Mouse (Mus musculus) MEL (cell line): Measurements from ENCODE around the gene Scfd1. TPM values are rescaled to one million over a fixed set of nuclear protein-coding genes. Genes with fewer than 3 reads are reported as not detected.

ENCODE experiments used
- DNase-seq: peaks from one replicate; pipeline ENCODE4 v3.0.0; 2011; ENCODE audit warnings: low read depth, low spot score
- H3K27ac ChIP-seq: 2 replicates; pipeline ENCODE4 v1.5.1; 2012; ENCODE audit warnings: low read depth, mild to moderate bottlenecking, control low read depth, low read length, moderate library complexity; ENCODE audit not compliant: control insufficient read depth
- H3K27me3 ChIP-seq, 2 experiments: fragments of 150-350 bp in 1 of 2; sonication (generic) in 1 of 2; 2 replicates each; pipeline ENCODE4 v1.6.1; 2012; ENCODE audit warnings: low read length in 2 of 2, mild to moderate bottlenecking in 2 of 2, improper control_type of control experiment in 1 of 2, moderate library complexity in 1 of 2; ENCODE audit not compliant: insufficient read depth in 2 of 2, control insufficient read depth in 1 of 2
- H3K36me3 ChIP-seq, 2 experiments: 2 replicates each; pipeline ENCODE4 v1.6.1; 2012 to 2014; ENCODE audit warnings: low read length in 2 of 2, improper control_type of control experiment in 1 of 2, inconsistent platforms in 1 of 2, mild to moderate bottlenecking in 1 of 2; ENCODE audit not compliant: insufficient read depth in 2 of 2, control insufficient read depth in 1 of 2
- H3K4me1 ChIP-seq, 2 experiments: fragments of 150-350 bp in 1 of 2; sonication (generic) in 1 of 2; 2 replicates each; pipeline ENCODE4 v1.6.1; 2012; ENCODE audit warnings: low read length in 2 of 2, improper control_type of control experiment in 1 of 2, mild to moderate bottlenecking in 1 of 2; ENCODE audit not compliant: insufficient read depth in 2 of 2, control insufficient read depth in 1 of 2
- H3K4me3 ChIP-seq, 2 experiments: fragments of 150-350 bp in 1 of 2; sonication (generic) in 1 of 2; 2 replicates each; pipeline ENCODE4 v1.5.1; 2012; ENCODE audit warnings: low read depth in 2 of 2, low read length in 2 of 2, mild to moderate bottlenecking in 2 of 2, moderate library complexity in 2 of 2, control low read depth in 1 of 2, improper control_type of control experiment in 1 of 2; ENCODE audit not compliant: control insufficient read depth in 1 of 2, insufficient read depth in 1 of 2
- H3K79me2 ChIP-seq: 2 replicates; pipeline ENCODE4 v1.6.1; 2012; ENCODE audit warnings: mild to moderate bottlenecking, low read length, moderate library complexity; ENCODE audit not compliant: control insufficient read depth, poor library complexity, insufficient read depth
- H3K9ac ChIP-seq: 2 replicates; pipeline ENCODE4 v1.6.1; 2012; ENCODE audit warnings: low read depth, mild to moderate bottlenecking, control low read depth, low read length, moderate library complexity; ENCODE audit not compliant: control insufficient read depth, poor library complexity, severe bottlenecking
- H3K9me3 ChIP-seq: fragments of 150-350 bp; sonication (generic); replicated peaks from 2 replicates; pipeline ENCODE4 v1.6.1; 2012; ENCODE audit warnings: mild to moderate bottlenecking, low read length, improper control_type of control experiment, moderate library complexity; ENCODE audit not compliant: insufficient read depth
- BHLHE40 ChIP-seq: IDR thresholded peaks from 2 replicates; pipeline ENCODE4 v1.6.1; 2012; ENCODE audit warnings: low read depth, mild to moderate bottlenecking, inconsistent platforms, low read length, improper control_type of control experiment, borderline replicate concordance
- HCFC1 ChIP-seq: IDR thresholded peaks from 2 replicates; pipeline ENCODE4 v1.6.1; 2012; ENCODE audit warnings: low read depth, mild to moderate bottlenecking, inconsistent platforms, low read length, improper control_type of control experiment, moderate library complexity
- KAT2A ChIP-seq: conservative IDR thresholded peaks from 2 replicates; pipeline ENCODE4 v1.6.1; 2012; ENCODE audit warnings: low read depth, low read length, improper control_type of control experiment, inconsistent platforms
- MAFK ChIP-seq: IDR thresholded peaks from 2 replicates; pipeline ENCODE4 v1.6.1; 2011; ENCODE audit warnings: low read depth, mild to moderate bottlenecking, low read length, improper control_type of control experiment, borderline replicate concordance
- MAZ ChIP-seq: IDR thresholded peaks from 2 replicates; pipeline ENCODE4 v1.6.1; 2012; ENCODE audit warnings: low read depth, mild to moderate bottlenecking, inconsistent platforms, low read length, improper control_type of control experiment
- MEF2A ChIP-seq: IDR thresholded peaks from 2 replicates; pipeline ENCODE4 v1.6.1; 2014; ENCODE audit warnings: low read depth, mild to moderate bottlenecking, inconsistent platforms, low read length, improper control_type of control experiment; ENCODE audit not compliant: poor library complexity, insufficient replicate concordance, severe bottlenecking; ENCODE audit errors: extremely low read depth
- MXI1 ChIP-seq: IDR thresholded peaks from 2 replicates; pipeline ENCODE4 v1.6.1; 2011; ENCODE audit warnings: mild to moderate bottlenecking, low read depth, low read length, improper control_type of control experiment
- NELFE ChIP-seq: IDR thresholded peaks from 2 replicates; pipeline ENCODE4 v1.6.1; 2011; ENCODE audit warnings: low read depth, low read length, improper control_type of control experiment
- NRF1 ChIP-seq: IDR thresholded peaks from 2 replicates; pipeline ENCODE4 v1.6.1; 2014; ENCODE audit warnings: low read depth, mild to moderate bottlenecking, inconsistent platforms, low read length, improper control_type of control experiment, moderate library complexity; ENCODE audit not compliant: poor library complexity, insufficient read depth, severe bottlenecking
- POLR2A ChIP-seq, 2 experiments: IDR thresholded peaks; 2 replicates each; pipeline ENCODE4 v1.6.1; 2011 to 2012; ENCODE audit warnings: low read length in 2 of 2, mild to moderate bottlenecking in 2 of 2, control low read depth in 1 of 2, improper control_type of control experiment in 1 of 2, low read depth in 1 of 2, moderate library complexity in 1 of 2; ENCODE audit not compliant: control insufficient read depth in 1 of 2, insufficient read depth in 1 of 2, poor library complexity in 1 of 2
- POLR2AphosphoS5 ChIP-seq: IDR thresholded peaks from 2 replicates; pipeline ENCODE4 v1.6.1; 2012; ENCODE audit warnings: low read depth, borderline replicate concordance, mild to moderate bottlenecking, inconsistent platforms, low read length, moderate library complexity, mixed read lengths
- RCOR1 ChIP-seq: IDR thresholded peaks from 2 replicates; pipeline ENCODE4 v1.6.1; 2012; ENCODE audit warnings: low read depth, mild to moderate bottlenecking, inconsistent platforms, low read length, improper control_type of control experiment
- SIN3A ChIP-seq: IDR thresholded peaks from 2 replicates; pipeline ENCODE4 v1.6.1; 2012; ENCODE audit warnings: low read length, improper control_type of control experiment, inconsistent platforms
- TAL1 ChIP-seq: IDR thresholded peaks from 2 replicates; pipeline ENCODE4 v1.6.1; 2012; ENCODE audit warnings: mild to moderate bottlenecking, inconsistent platforms, low read length, moderate library complexity, mixed read lengths
- TCF12 ChIP-seq: IDR thresholded peaks from 2 replicates; pipeline ENCODE4 v1.6.1; 2014; ENCODE audit warnings: low read depth, mild to moderate bottlenecking, inconsistent platforms, low read length, improper control_type of control experiment, moderate library complexity
- UBTF ChIP-seq: IDR thresholded peaks from 2 replicates; pipeline ENCODE4 v1.6.1; 2012; ENCODE audit warnings: low read depth, mild to moderate bottlenecking, inconsistent platforms, low read length, improper control_type of control experiment, moderate library complexity, borderline replicate concordance; ENCODE audit not compliant: insufficient read depth
- USF1 ChIP-seq: IDR thresholded peaks from 2 replicates; pipeline ENCODE4 v1.6.1; 2014; ENCODE audit warnings: low read depth, mild to moderate bottlenecking, inconsistent platforms, low read length, improper control_type of control experiment, moderate library complexity
- USF2 ChIP-seq, 2 experiments: IDR thresholded peaks; 2 replicates each; pipeline ENCODE4 v1.6.1; 2011 to 2012; ENCODE audit warnings: improper control_type of control experiment in 2 of 2, low read length in 2 of 2, borderline replicate concordance in 1 of 2, inconsistent platforms in 1 of 2, low read depth in 1 of 2, mild to moderate bottlenecking in 1 of 2; ENCODE audit not compliant: insufficient read depth in 1 of 2
- ZC3H11A ChIP-seq: IDR thresholded peaks from 2 replicates; pipeline ENCODE4 v1.6.1; 2012; ENCODE audit warnings: low read depth, mild to moderate bottlenecking, inconsistent platforms, low read length, improper control_type of control experiment
- ZKSCAN1 ChIP-seq: IDR thresholded peaks from 2 replicates; pipeline ENCODE4 v1.6.1; 2012; ENCODE audit warnings: low read depth, mild to moderate bottlenecking, inconsistent platforms, low read length, improper control_type of control experiment, moderate library complexity
- ZNF384 ChIP-seq: IDR thresholded peaks from 2 replicates; pipeline ENCODE4 v1.6.1; 2012; ENCODE audit warnings: low read depth, mild to moderate bottlenecking, inconsistent platforms, low read length, improper control_type of control experiment
- polyA plus RNA-seq, 2 experiments: library from polyadenylated mRNA; stranded (reverse) in 1 of 2; unstranded in 1 of 2; fragments of >175 nt in 1 of 2; fragments of >200 nt in 1 of 2; gene quantifications; 2 replicates each; pipeline versions ENCODE4 v1.2.1 to v1.2.4; 2012; ENCODE audit warnings: low replicate concordance in 2 of 2, low read depth in 1 of 2; ENCODE audit not compliant: insufficient read length in 2 of 2, insufficient read depth in 1 of 2, missing spikeins in 1 of 2
- total RNA-seq: library from RNA; depleted of rRNA; stranded (reverse); fragments of 300-350 nt; gene quantifications from 2 replicates; pipeline ENCODE4 v1.2.3, GENCODE M21; 2012

The Scfd1 gene
- total and polyA plus RNA-seq, 3 experiments, result 28.0 to 35.4 TPM; not detected in 1

DNA sequence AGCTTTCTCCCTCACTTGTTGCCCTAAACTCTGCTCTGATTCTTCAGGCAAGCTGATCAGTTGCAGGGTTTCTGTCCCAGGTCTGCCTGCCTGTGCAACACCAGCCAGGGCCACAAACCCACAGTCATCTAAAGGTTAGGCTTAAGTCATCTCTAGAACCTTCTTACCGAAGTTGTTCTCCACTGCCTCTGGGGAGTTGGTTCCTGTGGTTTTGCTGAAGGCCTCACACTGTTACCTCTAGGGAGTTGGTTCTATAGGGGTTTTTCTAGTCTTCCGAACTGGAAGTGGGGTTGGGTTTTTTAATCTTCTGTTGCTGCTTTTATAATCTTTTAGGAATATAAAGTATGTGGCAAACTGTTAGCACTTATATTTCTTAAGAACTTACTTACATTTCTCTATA lies 72.0 kb downstream of the Scfd1 start:
- Histone ChIP-seq H3K9me3 (no peaks in the 10 kb centered on the region), H3K79me2 (no peaks in the 10 kb centered on the region), H3K4me1 (no peaks in the 10 kb centered on the region), H3K36me3 (peaks cover 0 to 2% of the 10 kb centered on the region in 2 experiments; a peak in 2 of 4 replicates), H3K27ac (no peak overlapping the region), H3K27me3 (no peaks in the 10 kb centered on the region), H3K4me3 (no peak overlapping the region), H3K9ac (no peak overlapping the region)
- TF ChIP-seq KAT2A (no peak), ZNF384 (no peak), SIN3A (no peak), UBTF (no peak), MAFK (no peak), USF2 (IDR thresholded peaks at IDR 0.05; ENCODE audit: borderline replicate concordance in 1 of 2, insufficient read depth in 1 of 2, low read depth in 1 of 2, low read length in 2 of 2) (no peak)
- DNase-seq, result no peak

DNA sequence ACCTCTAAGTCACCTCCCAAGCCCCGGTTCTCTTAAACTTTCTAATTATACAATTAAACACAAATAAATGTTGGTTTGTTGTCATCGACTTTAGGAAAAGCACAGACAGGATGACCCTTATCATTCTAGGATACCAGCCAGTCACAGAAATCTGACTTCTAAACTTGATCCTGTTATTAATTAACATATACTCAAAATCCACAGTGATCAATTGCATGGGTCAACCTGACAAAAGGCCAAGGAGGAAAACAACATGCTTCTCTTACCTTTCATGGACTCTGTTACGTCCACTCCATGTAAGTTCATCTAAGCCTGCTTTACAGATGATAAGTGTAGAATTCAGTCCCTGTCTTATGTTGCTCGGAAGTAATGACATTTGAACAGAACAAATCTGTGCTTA lies 93.6 kb downstream of the Scfd1 start:
- no peaks in the 10 kb centered on the region for H3K4me1 ChIP-seq
- H3K4me3 ChIP-seq, result no peak overlapping the region
- H3K9ac ChIP-seq, result no peak overlapping the region
- no peak for DNase-seq
- TF ChIP-seq HCFC1 (no peak), ZC3H11A (no peak), MEF2A (no peak), NRF1 (no peak), NELFE (no peak), POLR2AphosphoS5 (no peak), BHLHE40 (no peak)
- no peaks in the 10 kb centered on the region for H3K9me3 ChIP-seq
- H3K27me3 ChIP-seq, result no peaks in the 10 kb centered on the region
- no peaks in the 10 kb centered on the region for H3K79me2 ChIP-seq
- no peak overlapping the region for H3K27ac ChIP-seq
- H3K36me3 ChIP-seq, result no peaks in the 10 kb centered on the region

DNA sequence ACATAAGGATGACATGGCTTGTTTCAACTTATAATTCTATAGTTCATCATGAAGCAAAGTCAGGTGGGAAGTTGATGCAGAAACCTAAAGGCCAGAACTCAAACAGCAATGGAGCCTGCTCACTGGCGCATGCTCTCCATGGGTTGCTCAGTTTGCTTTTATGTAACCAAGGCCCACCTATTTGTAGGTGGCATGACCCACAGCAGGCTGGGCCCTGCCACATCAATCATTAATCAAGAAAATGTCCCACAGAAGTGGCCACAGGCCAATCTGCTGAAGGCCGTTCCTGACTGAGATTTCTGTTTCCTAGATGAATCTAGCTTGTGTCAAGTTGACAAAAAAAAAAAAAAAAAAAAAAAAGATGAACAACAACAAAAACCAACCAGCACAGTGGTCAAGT lies 103.9 kb downstream of the Scfd1 start:
- no peaks in the 10 kb centered on the region for H3K27me3 ChIP-seq
- H3K4me1 ChIP-seq, result no peaks in the 10 kb centered on the region
- no peaks in the 10 kb centered on the region for H3K9me3 ChIP-seq
- TF ChIP-seq USF1 (no peak), MXI1 (no peak), UBTF (no peak), POLR2AphosphoS5 (no peak), USF2 (IDR thresholded peaks at IDR 0.05; ENCODE audit: borderline replicate concordance in 1 of 2, insufficient read depth in 1 of 2, low read depth in 1 of 2, low read length in 2 of 2) (no peak), MEF2A (no peak), TAL1 (no peak), ZKSCAN1 (no peak), RCOR1 (no peak), MAZ (no peak), KAT2A (no peak), NRF1 (no peak), TCF12 (no peak), POLR2A (IDR thresholded peaks at IDR 0.05; ENCODE audit: control insufficient read depth in 1 of 2, insufficient read depth in 1 of 2, low read depth in 1 of 2, low read length in 2 of 2, poor library complexity in 1 of 2) (no peak)
- H3K4me3 ChIP-seq, result no peak overlapping the region
- DNase-seq, result no peak
- H3K36me3 ChIP-seq, result no peaks in the 10 kb centered on the region
- no peaks in the 10 kb centered on the region for H3K79me2 ChIP-seq
- H3K27ac ChIP-seq, result no peak overlapping the region
- no peak overlapping the region for H3K9ac ChIP-seq
